Mouse (Mus musculus) CD8-positive naive resting alpha-beta T cell, adult 2 months (primary cell): ENCODE measurements around the gene Fbxo46.
"Not testable (repeated sequence)": the region's sequence is repeated elsewhere in the genome, so short reads cannot be mapped to it uniquely, and the experiment has no call there.

Experiments used
- DNase-seq, 2 experiments: peaks; one replicate each; pipeline ENCODE4 v3.0.0; 2022; ENCODE audit warnings: low read depth in 2 of 2, low spot score in 2 of 2

Gene Fbxo46

DNA sequence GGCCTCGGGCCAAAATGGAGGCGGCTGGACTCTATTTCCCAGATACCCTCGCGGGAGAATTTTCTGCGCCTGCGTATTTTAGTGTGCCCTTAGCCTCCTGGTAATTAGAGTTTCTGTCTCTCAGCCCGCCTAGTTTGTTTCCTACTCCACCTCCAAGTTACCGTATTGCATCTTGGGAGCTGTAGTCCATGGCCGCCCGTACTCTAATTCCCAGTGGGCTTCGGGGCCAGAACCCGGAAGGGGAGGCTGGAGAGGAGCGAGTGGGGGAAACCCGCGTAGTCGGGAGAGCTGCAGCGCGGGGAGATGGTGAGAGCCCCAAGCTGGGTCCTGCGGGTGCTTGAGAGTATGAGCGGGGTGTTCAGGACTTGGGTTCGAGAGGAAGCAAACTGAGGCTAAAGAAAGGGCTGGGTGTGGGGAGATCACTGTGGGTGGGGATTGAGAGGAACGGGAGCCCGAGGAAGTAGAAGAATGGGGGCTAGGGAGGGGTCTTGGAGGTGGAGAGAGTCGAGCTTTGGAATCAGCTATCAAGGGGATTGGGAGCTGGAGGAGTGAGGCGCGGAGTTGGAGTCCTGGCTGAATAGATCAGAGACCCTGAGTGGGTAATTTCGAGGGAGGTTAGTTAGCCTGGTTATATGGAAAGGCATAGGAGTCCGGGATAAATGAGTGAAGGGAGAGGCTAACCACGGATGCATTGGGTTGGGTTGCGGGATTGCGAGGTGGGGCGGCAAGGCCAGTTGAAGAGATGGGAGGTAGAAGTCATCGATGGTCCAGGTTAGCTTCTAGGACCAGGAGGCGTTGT, at the start of gene Fbxo46:
Fbxo46 (plus strand) TSS at position 229 of the 799 bp plus-strand sequence.
- DNase-seq: peak; percentile 89 to 93

DNA sequence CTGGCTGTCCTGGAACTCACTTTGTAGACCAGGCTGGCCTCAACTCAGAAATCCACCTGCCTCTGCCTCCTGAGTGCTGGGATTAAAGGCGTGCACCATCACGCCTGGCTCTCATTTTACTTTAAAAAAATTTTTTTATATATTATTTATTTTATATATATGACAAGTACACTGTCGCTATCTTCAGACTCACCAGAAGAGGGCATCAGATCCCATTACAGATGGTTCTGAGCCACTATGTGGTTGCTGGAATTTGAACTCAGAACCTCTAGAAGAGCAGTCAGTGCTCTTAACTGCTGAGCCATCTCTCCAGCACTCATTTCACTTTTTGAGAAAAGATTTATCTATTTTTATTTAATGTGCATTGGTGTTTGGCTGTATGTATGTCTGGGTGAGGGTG, 48.6 kb upstream of the Fbxo46 start:
- DNase-seq: not testable (repeated sequence)

DNA sequence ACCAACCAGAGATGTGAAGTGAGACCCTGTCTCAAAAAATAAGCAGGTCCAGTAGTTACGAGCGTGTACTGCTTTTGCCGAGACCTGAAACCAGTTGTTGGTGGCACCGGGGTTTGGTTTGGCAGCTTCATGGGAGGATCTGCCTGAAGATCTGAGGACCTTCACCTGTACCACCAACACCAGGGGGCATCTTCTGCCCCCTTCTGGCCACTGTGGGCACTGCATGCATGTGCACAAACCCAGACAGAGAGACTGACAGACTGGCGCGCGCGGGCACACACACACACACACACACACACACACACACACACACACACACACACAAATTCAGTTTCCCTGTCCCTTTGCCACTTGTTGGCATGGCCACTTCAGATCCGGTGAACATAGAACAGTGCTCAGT, 46.2 kb upstream of the Fbxo46 start:
- DNase-seq: peak in 1 of 2 experiments; percentile 40

DNA sequence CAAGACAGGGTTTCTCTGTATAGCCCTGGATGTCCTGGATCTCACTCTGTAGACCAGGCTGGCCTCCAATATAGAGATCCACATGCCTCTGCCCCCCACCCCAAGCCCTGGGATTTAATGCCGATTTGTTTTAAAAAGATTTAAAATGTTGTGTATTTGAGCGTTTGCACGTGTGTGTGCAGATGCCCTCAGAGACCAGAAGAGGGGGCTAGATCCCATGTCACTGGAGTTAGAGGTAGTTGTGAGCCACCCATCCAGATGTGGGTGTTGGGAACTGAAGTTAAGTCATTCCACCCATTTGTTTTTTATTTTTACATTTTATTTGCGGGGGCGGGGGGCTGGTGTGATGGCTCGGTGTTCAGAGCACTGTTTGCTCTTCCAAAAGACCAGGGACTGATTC, 45.2 kb upstream of the Fbxo46 start:
- DNase-seq: no peak

DNA sequence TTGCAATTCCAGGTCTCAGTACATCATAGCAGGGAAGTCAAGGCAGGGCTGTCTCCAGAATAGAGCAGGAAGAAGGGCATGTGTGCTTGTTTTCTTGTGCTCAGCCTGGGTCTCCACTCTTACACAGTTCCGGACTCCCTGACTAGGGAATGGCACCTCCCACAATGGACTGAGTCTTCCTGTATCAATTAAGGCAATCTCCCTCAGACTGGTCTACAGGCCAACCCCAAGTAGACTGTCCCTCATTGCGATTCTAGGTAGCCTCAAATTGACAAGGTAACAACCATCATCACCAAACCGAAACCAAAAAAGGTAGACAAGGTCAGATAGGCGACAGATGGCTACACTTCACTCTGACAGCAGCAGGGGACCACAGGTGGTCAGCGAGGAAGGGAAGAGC, 44.4 kb upstream of the Fbxo46 start:
- DNase-seq: no peak

DNA sequence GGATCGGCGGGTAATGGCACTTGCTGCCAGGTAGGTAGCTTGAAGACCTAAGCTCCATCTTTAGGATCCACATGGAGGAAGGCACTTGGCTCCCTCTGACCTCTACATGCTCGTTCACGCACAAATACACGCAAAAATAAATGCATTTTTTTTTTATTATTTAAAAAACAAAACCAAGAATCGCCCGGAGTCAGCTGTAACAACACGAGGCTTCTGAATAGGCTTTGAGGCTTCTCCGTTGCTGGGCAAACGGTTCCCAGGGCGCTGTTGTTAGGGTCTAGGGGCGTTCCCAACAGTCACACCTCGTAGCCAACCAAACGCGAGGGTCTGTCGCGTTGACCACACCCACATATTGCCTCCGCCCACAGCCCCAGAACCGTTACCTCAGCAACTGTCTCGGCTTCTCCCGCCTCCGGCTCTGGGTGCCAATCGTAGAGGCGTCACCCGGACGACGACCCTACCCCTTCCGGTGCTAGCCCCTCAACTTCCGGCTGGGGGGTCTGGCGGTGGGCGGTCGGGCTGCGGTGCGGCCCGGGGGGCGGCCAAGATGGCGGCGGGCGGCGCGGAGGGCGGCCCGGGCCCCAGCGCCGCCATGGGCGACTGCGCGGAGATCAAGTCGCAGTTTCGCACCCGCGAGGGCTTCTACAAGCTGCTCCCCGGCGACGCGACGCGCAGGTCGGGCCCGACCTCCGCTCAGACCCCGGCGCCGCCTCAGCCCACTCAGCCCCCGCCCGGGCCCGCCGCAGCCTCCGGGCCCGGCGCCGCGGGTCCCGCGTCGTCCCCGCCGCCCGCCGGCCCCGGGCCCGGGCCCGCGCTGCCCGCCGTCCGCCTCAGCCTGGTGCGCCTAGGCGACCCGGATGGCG, 43.7 kb upstream of the Fbxo46 start, which contains the start of gene Dmwd:
Dmwd (plus strand) TSS at position 505 of the 863 bp plus-strand sequence.
- peak in 1 of 2 experiments; percentile 31 for DNase-seq

DNA sequence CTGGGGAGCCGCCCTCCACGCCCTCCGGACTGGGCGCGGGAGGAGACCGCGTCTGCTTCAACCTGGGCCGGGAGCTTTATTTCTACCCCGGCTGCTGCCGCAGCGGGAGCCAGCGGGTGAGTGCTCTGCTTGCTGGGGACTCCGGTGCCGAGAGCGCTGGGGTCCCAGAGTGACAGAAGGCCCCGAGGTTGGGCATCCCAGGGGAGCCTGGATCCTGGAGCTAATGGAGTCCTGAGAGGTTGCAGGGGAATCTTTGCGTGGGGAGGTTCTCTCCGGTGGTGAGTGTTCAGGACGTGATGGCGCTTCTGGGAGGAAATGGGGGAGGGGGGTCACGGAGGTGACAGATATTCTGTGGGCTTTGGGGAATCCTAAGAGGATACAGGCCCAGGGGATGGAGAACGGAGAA, 43.1 kb upstream of the Fbxo46 start:
- DNase-seq: no peak

DNA sequence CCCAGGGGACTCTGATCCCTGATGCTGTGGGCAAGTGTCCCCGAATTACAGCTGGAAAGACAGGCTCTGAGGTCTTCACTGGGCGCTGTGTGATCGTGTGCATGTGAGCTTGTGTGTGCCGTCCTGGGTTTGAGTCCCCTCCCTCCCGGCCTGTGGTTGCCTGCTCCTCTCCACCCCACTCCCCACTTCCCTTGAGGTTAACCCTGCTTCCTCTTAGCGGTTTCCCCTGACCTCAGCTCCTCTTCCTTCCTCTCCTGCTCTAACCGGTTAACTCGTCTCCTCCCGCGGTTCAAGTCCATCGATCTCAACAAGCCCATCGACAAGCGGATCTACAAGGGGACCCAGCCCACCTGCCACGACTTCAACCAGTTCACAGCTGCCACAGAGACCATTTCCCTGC, 41.9 kb upstream of the Fbxo46 start:
- DNase-seq: peak; percentile 46 to 65

DNA sequence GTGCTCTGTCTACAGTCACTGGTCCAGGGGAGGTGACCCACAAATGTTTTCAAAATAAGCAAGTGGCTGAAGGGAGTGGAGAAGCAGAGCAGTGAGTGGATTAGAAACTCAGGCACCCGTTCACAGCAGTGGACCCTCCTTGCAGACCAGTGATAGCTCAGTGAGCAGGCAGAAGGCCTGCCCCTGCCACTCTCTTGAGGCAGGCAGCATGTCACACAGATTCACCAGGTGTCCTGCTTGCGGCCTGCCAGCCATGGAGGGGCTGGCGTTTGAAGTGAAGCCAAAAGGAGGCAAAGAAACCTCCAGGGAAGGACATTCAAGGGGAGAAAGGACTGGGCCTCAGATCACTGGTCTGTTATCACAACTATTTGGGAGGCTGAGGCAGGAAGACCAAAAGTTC, 40.9 kb upstream of the Fbxo46 start:
- no peak for DNase-seq

DNA sequence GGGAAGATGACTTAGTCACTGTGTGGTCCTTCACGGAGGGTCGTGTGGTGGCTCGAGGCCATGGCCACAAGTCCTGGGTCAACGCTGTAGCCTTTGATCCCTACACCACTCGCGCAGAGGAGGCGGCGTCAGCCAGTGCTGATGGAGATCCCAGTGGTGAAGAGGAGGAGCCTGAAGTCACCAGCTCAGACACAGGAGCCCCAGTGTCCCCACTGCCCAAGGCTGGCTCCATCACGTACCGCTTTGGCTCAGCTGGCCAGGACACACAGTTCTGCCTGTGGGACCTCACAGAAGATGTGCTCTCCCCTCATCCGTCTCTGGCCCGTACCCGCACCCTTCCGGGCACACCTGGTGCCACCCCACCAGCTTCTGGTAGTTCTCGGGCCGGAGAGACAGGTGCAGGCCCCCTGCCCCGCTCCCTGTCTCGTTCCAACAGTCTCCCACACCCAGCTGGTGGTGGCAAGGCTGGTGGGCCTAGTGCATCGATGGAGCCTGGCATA, 39.2 kb upstream of the Fbxo46 start:
- DNase-seq: no peak

DNA sequence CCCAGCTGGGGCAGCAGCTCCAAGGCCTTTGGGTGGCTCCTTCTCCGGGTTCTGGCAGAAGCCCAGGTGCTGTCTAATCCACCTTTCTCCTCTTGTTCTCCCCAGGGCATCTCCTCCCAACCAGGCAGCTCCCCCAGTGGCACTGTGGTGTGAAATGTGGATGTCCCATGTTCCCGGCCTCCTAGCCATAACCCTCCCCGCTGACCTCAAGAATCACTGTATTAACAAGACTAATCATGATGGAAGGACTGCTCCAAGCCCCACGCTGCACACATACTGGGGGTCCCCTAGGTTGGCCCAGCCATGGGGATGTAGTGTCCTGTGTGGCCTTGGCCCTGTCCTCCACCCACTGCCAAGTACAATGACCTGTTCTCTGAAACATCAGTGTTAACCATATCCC, 37.5 kb upstream of the Fbxo46 start:
- DNase-seq: no peak

DNA sequence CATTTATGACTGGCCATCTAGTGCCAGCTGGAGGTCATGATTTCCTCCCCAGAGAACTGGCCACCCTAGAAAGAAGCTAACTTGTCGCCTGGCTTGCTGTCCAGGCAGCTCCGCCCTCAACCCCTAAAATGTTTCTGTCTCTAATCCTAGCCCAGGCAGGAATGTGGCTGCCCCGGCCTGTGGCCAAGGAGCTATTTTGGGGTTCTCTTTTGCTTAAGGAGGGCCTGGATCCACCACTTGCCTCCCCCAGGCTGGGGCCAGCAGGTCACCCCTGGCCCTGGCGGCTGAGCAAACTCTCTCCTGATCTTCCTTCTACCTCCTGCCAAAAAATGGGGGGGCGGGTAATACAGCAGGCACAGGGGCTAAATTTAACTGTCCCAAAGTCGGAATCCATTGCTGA, 36.6 kb upstream of the Fbxo46 start:
- no peak for DNase-seq

DNA sequence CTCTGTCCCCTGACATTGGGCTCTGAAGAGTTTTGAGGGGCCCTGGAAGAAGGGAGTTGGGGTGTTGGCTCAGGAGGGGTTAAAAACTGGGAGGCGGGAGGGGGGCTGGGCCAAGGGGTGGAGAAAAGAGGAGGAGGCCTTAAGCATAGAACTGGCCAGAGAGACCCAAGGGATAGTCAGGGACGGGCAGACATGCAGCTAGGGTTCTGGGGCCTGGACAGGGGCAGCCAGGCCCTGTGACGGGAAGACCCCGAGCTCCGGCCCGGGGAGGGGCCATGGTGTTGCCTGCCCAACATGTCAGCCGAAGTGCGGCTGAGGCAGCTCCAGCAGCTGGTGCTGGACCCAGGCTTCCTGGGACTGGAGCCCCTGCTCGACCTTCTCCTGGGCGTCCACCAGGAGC, 36.0 kb upstream of the Fbxo46 start, which contains the start of gene Dmpk:
Dmpk (plus strand) TSS at position 149 of the 400 bp plus-strand sequence.
- no peak for DNase-seq

DNA sequence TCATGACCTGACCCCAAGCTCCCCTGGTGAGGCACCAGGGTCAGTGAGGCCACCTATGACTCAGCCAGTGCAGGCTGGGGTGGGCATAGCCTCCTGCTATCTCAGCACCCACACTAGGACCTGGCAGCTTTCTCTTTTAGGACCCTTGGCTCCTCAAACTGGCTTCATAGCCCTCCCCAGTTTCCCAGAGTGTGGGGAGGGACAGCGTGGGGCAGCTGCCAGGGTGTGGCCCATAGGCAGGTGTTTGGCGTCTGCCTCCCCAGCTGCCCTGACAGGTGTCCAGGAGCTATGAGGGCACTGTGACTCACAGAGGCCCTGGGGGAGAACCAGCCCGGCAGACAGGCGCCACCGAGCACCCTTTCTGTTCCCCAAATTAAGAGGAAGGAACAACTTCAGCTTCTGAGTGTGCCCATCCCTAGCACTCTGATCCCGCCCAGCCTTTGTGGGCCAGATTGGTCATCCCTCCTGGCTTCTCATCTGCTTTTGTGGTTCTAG, 35.3 kb upstream of the Fbxo46 start:
- no peak for DNase-seq

DNA sequence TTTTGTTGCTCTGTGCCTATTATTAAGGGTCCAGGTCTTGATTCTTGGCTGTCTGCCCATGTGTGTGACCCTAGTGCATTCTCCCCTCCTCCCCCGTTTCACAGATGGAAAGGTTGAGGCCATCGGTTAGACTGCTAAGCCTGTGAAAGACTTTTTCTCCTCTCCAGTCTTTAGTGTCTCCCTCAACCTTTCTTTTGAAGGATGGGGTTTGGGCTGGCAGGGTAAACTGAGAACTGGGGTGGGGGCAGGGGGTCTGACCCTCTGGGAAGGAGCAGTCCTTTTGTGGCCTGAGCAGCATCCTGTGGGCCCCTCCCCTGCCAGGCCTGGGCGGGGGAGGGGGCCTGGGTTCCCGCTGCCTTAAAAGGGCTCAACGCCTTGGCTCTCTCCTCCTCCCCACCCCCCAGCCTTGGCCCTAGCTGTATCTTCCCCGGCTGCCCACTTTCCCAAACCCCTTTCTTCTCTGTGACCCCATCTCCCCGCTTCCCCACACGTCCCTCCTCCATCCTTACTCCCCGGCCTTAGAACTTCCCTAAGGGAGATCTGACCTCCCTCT, 34.7 kb upstream of the Fbxo46 start:
- DNase-seq: no peak

DNA sequence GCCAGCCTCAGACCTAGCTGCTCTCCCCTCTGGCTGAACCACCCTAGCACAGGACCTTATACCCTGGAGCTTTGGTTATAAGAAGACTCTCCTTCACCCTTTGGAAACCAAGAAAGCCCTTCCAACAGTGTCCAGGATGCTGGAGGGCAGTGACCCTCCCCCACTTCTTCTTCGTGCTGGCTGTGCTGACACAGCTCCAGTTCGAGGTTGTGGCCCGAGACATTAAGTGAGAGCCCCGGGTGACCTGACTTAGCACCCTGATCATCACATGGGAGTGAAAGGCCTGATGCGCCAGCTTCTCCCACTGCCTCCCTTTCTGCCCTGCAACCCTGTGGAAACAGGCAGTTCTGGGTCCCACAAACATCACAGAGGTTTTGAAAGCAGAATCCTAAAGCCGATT, 34.2 kb upstream of the Fbxo46 start:
- no peak for DNase-seq

DNA sequence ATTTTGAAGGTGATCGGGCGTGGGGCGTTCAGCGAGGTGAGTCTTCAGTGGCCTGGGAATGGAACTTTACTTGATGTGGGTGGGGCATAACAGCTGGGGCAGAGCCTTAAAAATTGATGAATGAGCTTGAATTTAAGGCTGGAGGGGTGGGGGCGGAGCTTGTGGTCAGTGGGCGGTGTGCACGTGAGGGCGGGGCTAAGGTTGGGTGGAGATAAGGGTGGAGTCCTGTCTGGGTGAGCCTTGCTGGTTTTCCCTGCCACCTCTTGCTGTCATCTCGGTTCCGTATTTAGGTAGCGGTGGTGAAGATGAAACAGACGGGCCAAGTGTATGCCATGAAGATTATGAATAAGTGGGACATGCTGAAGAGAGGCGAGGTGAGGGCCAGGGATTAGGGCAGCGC, 33.6 kb upstream of the Fbxo46 start:
- no peak for DNase-seq

DNA sequence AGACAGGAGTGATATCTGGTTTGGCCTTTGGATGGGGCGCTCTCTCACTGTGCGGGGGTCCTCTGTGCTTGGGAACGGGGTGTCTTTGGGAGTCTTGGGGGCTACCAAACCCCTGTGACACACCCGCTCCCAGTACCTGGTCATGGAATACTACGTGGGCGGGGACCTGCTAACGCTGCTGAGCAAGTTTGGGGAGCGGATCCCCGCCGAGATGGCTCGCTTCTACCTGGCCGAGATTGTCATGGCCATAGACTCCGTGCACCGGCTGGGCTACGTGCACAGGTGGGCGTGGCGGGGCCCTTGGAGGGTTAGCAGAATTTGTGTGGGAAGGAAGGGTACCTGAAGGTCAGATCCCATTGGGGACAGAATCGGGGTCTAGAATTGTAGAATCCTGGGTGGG, 32.9 kb upstream of the Fbxo46 start:
- no peak for DNase-seq

DNA sequence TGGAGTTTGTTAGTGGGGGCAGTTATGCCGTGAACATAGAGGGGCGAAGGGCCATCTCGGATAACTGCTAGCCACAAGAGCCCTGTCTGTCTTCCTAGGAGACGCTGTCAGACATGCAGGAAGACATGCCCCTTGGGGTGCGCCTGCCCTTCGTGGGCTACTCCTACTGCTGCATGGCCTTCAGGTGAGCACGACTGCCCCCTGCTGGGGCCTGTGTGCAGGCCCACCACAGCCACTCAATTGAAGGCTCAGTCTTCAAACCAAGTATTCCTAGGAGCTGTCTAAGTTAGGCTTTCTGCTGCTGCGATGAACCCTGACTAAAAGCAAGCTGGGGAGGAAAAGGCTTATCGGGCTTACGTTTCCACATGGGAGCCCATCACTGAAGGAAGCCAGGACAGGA, 30.8 kb upstream of the Fbxo46 start:
- DNase-seq: peak; percentile 59 to 69

DNA sequence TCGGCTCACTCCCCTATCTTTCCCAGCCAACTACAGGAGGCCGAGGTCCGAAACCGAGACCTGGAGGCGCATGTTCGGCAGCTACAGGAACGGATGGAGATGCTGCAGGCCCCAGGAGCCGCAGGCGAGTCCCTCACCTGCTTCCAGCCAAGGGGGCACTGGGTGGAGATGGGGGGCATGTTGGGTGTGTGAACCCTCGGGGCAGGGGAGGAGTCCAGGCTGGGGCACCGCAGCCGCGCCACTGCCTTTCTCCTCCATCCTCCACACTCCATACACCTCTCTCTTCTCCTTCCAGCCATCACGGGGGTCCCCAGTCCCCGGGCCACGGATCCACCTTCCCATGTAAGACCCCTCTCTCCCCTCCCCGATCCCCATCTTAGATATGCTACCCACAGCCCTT, 27.7 kb upstream of the Fbxo46 start:
- DNase-seq: no peak

DNA sequence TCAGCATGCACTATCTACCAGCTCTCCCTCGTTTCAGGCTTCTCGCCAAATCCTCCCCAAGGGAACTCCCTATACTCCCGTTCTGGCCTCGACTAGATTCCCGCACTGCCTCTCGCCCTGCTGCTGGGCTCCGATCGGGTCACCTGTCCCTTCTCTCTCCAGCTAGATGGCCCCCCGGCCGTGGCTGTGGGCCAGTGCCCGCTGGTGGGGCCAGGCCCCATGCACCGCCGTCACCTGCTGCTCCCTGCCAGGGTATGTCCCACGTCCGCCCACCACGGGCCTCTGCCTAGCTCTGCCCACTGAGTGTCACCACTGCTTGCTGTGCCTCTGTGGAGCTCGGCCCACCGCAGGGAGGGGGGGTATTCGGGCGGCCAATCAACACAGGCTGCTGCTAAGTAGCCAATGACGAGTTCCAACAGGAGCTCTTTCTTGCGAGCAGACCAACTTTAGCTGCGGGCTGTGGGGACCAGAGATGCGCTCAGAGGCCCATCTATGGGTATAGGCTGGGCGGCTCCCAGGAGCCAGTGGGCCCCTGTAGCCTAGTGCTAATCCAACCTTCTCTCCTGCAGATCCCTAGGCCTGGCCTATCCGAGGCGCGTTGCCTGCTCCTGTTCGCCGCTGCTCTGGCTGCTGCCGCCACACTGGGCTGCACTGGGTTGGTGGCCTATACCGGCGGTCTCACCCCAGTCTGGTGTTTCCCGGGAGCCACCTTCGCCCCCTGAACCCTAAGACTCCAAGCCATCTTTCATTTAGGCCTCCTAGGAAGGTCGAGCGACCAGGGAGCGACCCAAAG, 27.1 kb upstream of the Fbxo46 start:
- DNase-seq: no peak
